Mouse (Mus musculus): ENCODE data around the gene Dock3. TPM values are rescaled to one million over a fixed set of nuclear protein-coding genes. Genes with fewer than 3 reads are reported as not detected.

The Dock3 gene
- polyA plus RNA-seq, 1 experiment from 2014 or later = 5.1 TPM

DNA sequence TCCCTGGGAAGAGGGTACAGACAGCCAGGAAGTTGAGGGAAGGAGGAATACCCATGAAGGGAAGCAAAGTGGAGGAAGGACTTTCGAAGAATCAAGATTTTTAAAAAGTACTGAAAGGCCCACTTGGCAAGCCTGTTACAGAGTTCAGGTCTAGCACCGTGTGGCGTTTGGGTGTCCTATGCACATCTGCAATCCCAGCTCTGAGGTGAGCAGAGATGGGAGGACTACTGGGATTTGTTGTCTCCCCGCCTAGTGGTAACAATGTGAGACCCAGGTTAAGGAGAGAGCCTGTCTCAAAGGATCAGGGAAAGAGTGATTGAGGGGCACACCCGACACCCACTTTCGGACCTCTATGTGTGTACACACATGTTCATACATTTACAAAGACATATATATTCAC is 316.8 kb downstream of the Dock3 start:
- 90% methylated on average over 6 of the region's 6 CpGs for WGBS
- H3K4me3 ChIP-seq = no peak overlapping the region
- DNase-seq (ENCODE audit: low spot score) = no peak
- H3K27ac ChIP-seq = no peak overlapping the region
- no peaks in the 10 kb centered on the region for H3K36me3 ChIP-seq
- no peaks in the 10 kb centered on the region for H3K27me3 ChIP-seq (ENCODE audit: insufficient read depth, poor library complexity, severe bottlenecking)
- no peaks in the 10 kb centered on the region for H3K9me3 ChIP-seq
- no peaks in the 10 kb centered on the region for H3K4me1 ChIP-seq (replicated peaks)

DNA sequence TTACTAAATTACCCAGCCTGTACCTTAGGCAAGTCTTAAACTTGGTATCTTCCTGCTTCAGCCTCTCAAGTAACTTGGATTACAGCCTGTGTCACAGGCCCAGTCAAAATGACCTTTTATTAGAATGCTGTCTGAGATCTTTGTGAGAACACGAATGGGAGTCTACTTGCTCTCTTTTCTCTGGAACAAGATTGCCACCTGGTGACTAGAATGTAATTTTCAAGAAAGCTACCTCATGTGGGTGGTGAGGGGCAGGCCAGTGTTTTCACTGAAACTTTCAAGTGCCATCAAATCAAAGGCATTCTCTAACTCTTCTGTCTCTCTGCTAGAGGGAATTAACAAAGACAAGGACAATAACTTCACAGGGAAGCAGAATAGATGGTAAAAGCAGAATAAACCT is 317.9 kb downstream of the Dock3 start:
- Histone ChIP-seq H3K4me1 (replicated peaks) (no peaks in the 10 kb centered on the region), H3K9me3 (no peaks in the 10 kb centered on the region), H3K4me3 (no peak overlapping the region), H3K36me3 (no peaks in the 10 kb centered on the region), H3K27me3 (ENCODE audit: insufficient read depth, poor library complexity, severe bottlenecking) (no peaks in the 10 kb centered on the region), H3K27ac (no peak overlapping the region)
- WGBS = 26% methylated on average over 1 of the region's 1 CpGs
- DNase-seq (ENCODE audit: low spot score) = no peak

DNA sequence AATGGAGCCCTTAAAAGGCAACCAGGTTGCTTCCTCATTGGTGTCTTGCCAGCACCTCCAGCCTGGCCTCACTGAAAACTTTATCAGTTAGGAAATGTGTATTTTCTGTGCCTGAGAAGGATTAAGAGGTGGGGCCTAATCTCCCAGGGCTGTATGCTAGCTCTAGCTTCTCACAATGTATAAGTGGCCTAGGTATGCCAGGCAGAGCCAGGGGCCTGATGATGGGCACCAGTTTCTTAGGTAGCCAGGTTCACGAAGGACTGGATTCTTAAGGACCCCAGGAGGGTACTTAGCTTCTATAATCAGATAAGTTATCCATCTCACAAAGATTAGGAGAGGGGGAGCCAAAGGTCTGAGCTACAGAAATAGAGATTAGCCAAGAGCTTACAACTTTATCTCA is 320.1 kb downstream of the Dock3 start:
- H3K27ac ChIP-seq = no peak overlapping the region
- no peak overlapping the region for H3K4me3 ChIP-seq
- 71% methylated on average over 1 of the region's 1 CpGs for WGBS
- no peaks in the 10 kb centered on the region for H3K9me3 ChIP-seq
- DNase-seq (ENCODE audit: low spot score) = no peak
- no peaks in the 10 kb centered on the region; the same call in 1 of the 2 replicates for H3K36me3 ChIP-seq
- no peaks in the 10 kb centered on the region for H3K4me1 ChIP-seq (replicated peaks)
- no peaks in the 10 kb centered on the region for H3K27me3 ChIP-seq (ENCODE audit: insufficient read depth, poor library complexity, severe bottlenecking)

DNA sequence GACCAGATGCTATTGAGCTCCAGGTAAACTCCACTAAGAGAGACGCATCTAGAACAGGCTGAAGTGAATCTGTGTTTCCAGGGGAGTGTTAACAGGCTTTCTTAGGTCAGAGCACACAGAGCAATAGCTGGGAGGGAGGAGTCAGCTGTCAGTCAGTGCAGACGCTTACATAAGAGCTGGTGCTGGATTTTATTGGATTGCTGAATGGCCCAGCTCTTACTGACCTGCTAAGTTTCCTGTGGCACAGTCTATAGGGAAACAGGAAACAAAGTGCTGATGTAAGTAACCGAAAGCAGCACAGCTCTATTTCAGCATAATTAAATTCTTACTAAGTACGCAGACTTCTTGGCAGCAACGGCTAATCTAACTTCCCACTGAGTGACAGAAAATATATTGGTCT is 323.0 kb downstream of the Dock3 start:
- 61% methylated on average over 5 of the region's 5 CpGs for WGBS
- no peaks in the 10 kb centered on the region for H3K27me3 ChIP-seq (ENCODE audit: insufficient read depth, poor library complexity, severe bottlenecking)
- H3K4me1 ChIP-seq (replicated peaks) = no peaks in the 10 kb centered on the region
- H3K36me3 ChIP-seq = no peaks in the 10 kb centered on the region; the same call in 1 of the 2 replicates
- H3K9me3 ChIP-seq = no peaks in the 10 kb centered on the region
- no peak overlapping the region for H3K27ac ChIP-seq
- no peak overlapping the region for H3K4me3 ChIP-seq
- DNase-seq (ENCODE audit: low spot score) = no peak

DNA sequence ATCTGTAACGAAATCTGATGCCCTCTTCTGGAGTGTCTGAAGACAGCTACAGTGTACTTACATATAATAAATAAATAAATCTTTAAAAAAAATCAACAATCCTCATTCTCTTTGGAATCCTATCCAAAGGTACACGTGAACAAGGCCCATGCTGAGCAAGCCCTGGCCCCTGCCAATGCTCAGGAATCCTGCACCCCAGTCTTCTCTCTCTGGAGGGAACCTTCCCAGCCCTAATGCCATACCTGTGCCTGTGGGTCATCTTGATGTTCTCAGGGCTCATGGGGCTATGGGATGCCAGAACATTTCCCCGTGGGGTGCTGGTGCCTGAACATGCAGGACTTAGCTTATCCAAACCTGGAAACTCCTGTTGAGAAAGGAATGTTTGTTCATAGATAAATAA is 323.5 kb downstream of the Dock3 start:
- H3K4me3 ChIP-seq = no peak overlapping the region
- WGBS = 81% methylated on average over 3 of the region's 3 CpGs
- no peaks in the 10 kb centered on the region; the same call in 1 of the 2 replicates for H3K36me3 ChIP-seq
- no peaks in the 10 kb centered on the region for H3K27me3 ChIP-seq (ENCODE audit: insufficient read depth, poor library complexity, severe bottlenecking)
- H3K9me3 ChIP-seq = no peaks in the 10 kb centered on the region
- no peak overlapping the region for H3K27ac ChIP-seq
- H3K4me1 ChIP-seq (replicated peaks) = no peaks in the 10 kb centered on the region
- DNase-seq (ENCODE audit: low spot score) = no peak

DNA sequence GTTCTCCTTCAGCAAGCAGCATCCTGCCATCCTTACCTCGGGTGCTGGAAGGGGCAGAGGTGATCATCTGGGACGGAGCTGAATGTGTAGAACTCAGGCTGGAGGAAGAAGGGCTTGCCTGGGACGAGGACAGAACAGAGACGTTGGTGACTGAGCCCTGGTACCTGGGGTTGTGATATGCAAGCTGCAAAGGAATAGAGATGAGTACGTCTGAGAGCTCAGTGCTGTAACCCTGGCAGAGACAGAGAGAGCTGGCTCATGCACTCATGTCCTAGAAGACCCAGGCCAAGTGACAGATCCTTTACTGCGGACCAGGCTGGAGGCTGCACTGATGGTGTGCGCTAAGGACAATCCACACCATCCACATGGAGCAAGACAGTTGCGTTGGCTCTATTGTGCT is 325.1 kb downstream of the Dock3 start:
- no peak overlapping the region for H3K27ac ChIP-seq
- H3K27me3 ChIP-seq (ENCODE audit: insufficient read depth, poor library complexity, severe bottlenecking) = no peaks in the 10 kb centered on the region
- WGBS = 91% methylated on average over 8 of the region's 8 CpGs
- H3K36me3 ChIP-seq = no peaks in the 10 kb centered on the region; the same call in 1 of the 2 replicates
- H3K4me3 ChIP-seq = no peak overlapping the region
- no peak for DNase-seq (ENCODE audit: low spot score)
- H3K4me1 ChIP-seq (replicated peaks) = no peaks in the 10 kb centered on the region
- no peaks in the 10 kb centered on the region for H3K9me3 ChIP-seq

DNA sequence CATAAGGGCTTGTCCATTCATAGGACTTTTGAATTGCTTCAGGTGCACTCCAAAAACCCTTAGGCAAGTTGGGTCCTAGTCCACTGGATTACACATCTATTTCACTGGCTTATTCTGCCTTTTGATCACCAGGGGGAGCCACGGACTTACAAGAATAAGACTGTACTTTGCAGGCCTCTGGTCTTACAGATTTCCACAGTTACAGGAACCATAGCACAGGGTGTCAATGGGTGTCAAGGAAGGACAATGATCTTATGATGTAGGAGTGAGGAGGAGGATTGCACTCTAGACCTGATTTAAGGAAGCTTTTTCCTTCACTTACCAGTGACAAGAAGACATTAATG is 327.9 kb downstream of the Dock3 start:
- Histone ChIP-seq H3K4me3 (no peak overlapping the region), H3K27me3 (ENCODE audit: insufficient read depth, poor library complexity, severe bottlenecking) (no peaks in the 10 kb centered on the region), H3K4me1 (replicated peaks) (no peaks in the 10 kb centered on the region), H3K36me3 (no peaks in the 10 kb centered on the region; the same call in 1 of the 2 replicates), H3K27ac (no peak overlapping the region), H3K9me3 (no peaks in the 10 kb centered on the region)
- WGBS = 23% methylated on average over 1 of the region's 1 CpGs
- DNase-seq (ENCODE audit: low spot score) = no peak

DNA sequence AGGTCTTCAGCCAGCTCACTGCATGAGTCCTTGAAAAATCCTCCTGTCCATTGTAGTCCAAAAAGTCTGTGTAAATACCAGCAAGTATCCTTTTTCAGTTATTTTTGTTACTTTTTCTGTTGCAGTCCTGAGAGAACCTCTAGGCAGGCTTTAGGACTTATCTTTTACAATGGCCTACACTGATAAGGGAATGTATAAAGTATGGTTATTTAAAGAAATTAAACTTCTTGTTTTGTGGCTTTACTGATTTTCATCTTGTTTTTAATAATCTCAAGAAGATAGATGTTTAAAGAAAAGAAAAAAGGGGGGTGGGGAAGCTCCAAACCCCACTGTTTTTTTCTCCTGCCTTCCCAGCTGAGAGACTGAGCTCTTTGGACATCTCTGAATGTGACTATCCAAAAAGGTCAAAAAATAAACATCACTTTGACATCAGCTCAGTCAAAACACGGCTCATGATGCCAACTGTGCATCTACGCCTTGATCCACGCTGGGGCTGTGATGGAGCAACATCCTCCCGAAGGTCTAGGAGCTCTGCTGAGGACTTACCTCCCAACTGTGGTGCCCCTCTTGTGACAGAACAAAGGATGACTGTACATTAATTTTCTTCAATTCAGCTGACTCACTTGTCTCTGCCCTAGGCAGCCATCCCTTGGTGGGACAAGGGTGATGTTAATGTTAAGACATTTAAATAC is 328.5 kb downstream of the Dock3 start:
- Histone ChIP-seq H3K9me3 (no peaks in the 10 kb centered on the region), H3K36me3 (no peaks in the 10 kb centered on the region; the same call in 1 of the 2 replicates), H3K4me1 (replicated peaks) (no peaks in the 10 kb centered on the region), H3K27me3 (ENCODE audit: insufficient read depth, poor library complexity, severe bottlenecking) (no peaks in the 10 kb centered on the region), H3K4me3 (no peak overlapping the region), H3K27ac (no peak overlapping the region)
- 86% methylated on average over 4 of the region's 4 CpGs for WGBS
- no peak for DNase-seq (ENCODE audit: low spot score)

DNA sequence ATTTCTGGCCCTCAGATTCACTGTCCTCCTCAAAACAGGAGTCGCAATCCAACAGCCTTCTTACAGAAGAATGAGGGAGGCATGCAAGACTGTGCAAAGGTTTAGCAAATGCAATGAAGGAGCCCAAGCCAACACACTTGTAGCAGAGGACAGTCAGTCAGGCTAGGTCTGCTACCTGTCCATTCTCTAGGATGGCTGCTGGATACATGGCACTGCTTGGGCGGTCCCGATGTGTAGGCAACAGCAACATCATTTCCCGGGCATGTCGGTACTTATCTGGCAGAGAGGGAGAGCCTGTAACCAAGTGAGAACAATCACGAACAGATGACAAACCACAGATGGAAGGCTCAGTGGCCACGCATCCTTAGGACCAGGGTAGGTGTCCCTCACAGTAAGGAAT is 330.1 kb downstream of the Dock3 start:
- Histone ChIP-seq H3K4me1 (replicated peaks) (no peaks in the 10 kb centered on the region), H3K36me3 (peaks cover under 1% of the 10 kb centered on the region; the same call in 1 of the 2 replicates), H3K27me3 (ENCODE audit: insufficient read depth, poor library complexity, severe bottlenecking) (no peaks in the 10 kb centered on the region), H3K27ac (no peak overlapping the region), H3K9me3 (no peaks in the 10 kb centered on the region), H3K4me3 (no peak overlapping the region)
- WGBS = 92% methylated on average over 7 of the region's 7 CpGs
- no peak for DNase-seq (ENCODE audit: low spot score)

DNA sequence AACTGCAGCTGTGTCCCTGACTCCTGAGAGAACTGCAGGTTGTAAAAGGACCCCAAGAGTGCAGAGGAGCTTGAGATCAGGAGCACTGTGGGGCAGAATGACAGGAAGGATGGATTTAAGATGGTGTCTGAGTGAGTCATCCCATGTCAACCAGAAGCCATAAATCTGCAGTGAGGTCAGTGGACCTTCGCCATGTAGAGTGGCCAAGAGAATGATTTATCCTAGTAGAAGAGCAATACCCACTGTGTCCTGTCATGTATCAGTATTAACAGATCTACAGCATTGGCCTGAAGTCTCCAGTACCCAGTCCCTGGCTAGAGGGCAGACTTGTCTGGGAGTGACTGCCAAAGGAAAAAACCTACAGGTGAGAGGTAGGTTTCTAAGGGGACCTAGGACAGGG is 332.8 kb downstream of the Dock3 start:
- H3K27me3 ChIP-seq (ENCODE audit: insufficient read depth, poor library complexity, severe bottlenecking) = no peaks in the 10 kb centered on the region
- no peak for DNase-seq (ENCODE audit: low spot score)
- no peaks in the 10 kb centered on the region for H3K4me1 ChIP-seq (replicated peaks)
- no peak overlapping the region for H3K4me3 ChIP-seq
- no peak overlapping the region for H3K27ac ChIP-seq
- WGBS = 87% methylated on average over 1 of the region's 1 CpGs
- H3K9me3 ChIP-seq = no peaks in the 10 kb centered on the region
- H3K36me3 ChIP-seq = peaks cover 2% of the 10 kb centered on the region; the same call in 1 of the 2 replicates

DNA sequence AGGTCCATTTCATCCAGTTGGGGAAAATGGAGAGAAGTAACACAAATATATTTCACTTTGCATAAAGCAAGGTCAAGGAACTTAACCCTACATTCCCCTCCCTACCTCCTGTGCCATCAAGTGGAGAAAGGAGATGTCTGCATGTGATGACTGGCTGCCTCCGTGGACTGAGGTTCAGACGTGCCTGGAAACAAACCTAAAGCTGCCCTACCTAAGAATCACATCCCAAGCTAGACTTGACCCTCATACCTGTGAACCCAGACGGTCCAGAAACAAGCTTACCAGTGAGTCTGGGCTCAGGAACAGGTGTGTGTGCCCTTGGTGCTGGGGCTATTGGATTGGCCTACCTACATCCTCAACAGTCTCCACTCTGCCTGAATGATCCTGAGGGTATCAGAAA is 338.4 kb downstream of the Dock3 start:
- Histone ChIP-seq H3K27ac (peak overlapping the region; percentile 97; the same call in 1 of the 2 replicates), H3K27me3 (ENCODE audit: insufficient read depth, poor library complexity, severe bottlenecking) (no peaks in the 10 kb centered on the region), H3K4me3 (peak overlapping the region; percentile 97), H3K36me3 (peaks cover 28% of the 10 kb centered on the region), H3K9me3 (no peaks in the 10 kb centered on the region), H3K4me1 (replicated peaks) (peaks cover 40% of the 10 kb centered on the region)
- DNase-seq (ENCODE audit: low spot score) = no peak
- 45% methylated on average over 3 of the region's 3 CpGs for WGBS

DNA sequence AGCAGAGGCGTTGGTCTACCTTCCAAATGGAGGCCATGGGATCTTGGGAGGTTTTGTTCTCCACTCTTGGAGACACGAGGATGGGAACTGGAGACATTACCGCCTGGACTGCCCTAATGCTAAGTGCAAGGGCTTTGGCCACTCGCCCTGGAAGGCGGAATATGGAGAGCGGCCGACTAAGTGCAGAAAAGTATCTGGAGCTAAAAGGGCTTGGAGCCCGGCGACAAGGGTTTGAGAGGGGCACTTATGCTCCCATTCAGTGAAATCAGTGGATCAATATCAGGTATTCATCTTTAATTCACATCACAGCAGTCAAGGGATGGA is 339.2 kb downstream of the Dock3 start:
- peaks cover 36% of the 10 kb centered on the region for H3K36me3 ChIP-seq
- H3K9me3 ChIP-seq = no peaks in the 10 kb centered on the region
- no peaks in the 10 kb centered on the region for H3K27me3 ChIP-seq (ENCODE audit: insufficient read depth, poor library complexity, severe bottlenecking)
- WGBS = under 1% methylated on average over 9 of the region's 9 CpGs
- no peak for DNase-seq (ENCODE audit: low spot score)
- peaks cover 49% of the 10 kb centered on the region for H3K4me1 ChIP-seq (replicated peaks)
- H3K27ac ChIP-seq = peak overlapping the region; percentile 97
- peak overlapping the region; percentile 97 for H3K4me3 ChIP-seq

DNA sequence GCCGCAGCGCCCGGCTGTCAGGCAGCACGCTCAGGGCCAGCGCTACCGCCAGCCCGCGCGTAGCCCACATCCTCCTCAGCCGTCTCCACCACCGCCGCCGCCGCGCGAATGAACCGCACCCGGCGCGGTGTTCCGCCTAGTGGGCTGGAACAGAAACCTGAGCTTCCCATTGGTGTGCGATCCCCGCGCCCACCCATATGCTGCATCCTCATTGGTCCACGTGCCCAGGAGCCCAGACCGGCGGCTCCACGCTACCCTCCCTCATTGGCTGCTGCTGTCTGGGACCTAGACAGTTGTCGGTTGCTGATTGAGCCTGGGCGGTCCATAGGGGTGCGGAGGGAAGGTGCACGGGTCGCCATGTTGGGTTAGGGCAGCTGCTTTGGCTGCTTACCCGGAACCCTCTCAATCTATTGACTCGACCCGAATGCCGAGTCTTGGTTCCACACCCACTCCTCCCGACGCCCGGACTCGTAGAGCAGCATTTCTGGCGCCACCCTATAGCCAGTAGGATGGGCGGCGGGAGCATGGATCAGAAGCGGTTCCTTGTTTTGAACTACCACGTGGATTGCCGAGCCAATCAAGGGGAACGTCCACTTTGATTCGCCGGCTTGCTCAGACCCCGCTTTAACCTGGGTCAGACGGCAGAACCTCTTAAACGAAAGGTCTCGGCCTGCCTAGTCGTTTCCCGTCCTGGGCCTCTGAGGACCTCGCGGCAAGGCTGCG is 339.7 kb downstream of the Dock3 start, which contains the start of gene Manf:
TSS of gene Manf (minus strand) at position 151 of the 723 bp plus-strand sequence.
- no peaks in the 10 kb centered on the region for H3K9me3 ChIP-seq
- peaks cover 38% of the 10 kb centered on the region for H3K36me3 ChIP-seq
- DNase-seq (ENCODE audit: low spot score) = peak; percentile 98
- H3K27ac ChIP-seq = peak within 1 kb of the TSS; percentile 97
- H3K4me3 ChIP-seq = peak within 1 kb of the TSS; percentile 97
- WGBS = under 1% methylated on average over 59 of the region's 59 CpGs
- H3K4me1 ChIP-seq (replicated peaks) = peaks cover 54% of the 10 kb centered on the region
- no peaks in the 10 kb centered on the region for H3K27me3 ChIP-seq (ENCODE audit: insufficient read depth, poor library complexity, severe bottlenecking)
